Mouse (Mus musculus) testis, adult 2 months (tissue): ENCODE measurements around the gene Vti1a.

Experiments used
- CTCF ChIP-seq: fragments of 200-500 bp; IDR thresholded peaks from 2 replicates; pipeline ENCODE4 v1.5.1; 2012; ENCODE audit warnings: low read depth, mild to moderate bottlenecking, inconsistent platforms, low read length, moderate library complexity; ENCODE audit not compliant: control insufficient read depth, insufficient read depth, insufficient replicate concordance
- POLR2A ChIP-seq: fragments of 200-500 bp; IDR thresholded peaks from 2 replicates; pipeline ENCODE4 v1.6.1; 2012; ENCODE audit warnings: low read depth, mild to moderate bottlenecking, inconsistent platforms, low read length, moderate library complexity; ENCODE audit not compliant: control insufficient read depth

DNA sequence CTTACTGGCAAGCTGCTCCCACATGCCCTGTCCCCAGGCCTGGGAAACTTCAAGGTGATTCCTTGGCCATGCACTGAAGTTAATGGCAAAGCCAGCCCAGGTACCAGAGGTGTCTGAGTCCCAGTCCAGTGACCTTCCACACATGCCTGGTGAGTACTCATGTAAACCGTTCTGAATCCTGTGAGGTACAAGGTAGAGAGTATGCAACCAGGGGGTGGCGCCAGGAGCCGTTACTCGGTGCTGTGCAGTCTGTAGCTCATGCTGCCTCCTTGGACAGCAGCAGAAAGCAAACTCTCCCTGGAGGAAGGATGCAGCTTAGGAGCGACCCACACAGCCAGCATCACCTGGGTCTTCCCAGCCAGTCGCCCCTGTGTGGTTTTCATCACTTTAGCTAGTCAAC is 221.6 kb downstream of the Vti1a start:
- TF ChIP-seq POLR2A = no peak
- TF ChIP-seq CTCF = no peak
